In genomic region chr13:102463993-102464392, GRCm38 (mm10) we compare ENCODE assay signal across 23 mouse cellular contexts.
DNase-seq lines count a peak whose midpoint lies in the region; ATAC-seq and TF ChIP-seq lines count a peak whose summit lies in the region.
"Had no signal": no experiment of that assay in that cellular context is flagged by ENCODE, and none has a peak within 500 bp of the region (broad histone marks: within the 10 kb centered on the region; RNA-seq: fewer than 3 reads in every experiment).

No protein-coding gene starts in this region.

- no peak overlapping the region for H3K4me3 ChIP-seq in forebrain, embryonic 14.5 days (ENCODE audit: low read depth, low read length)
- no peak overlapping the region for H3K4me3 ChIP-seq in forebrain, embryonic 15.5 days
- no peak overlapping the region for H3K4me3 ChIP-seq in lung, embryonic 16.5 days (ENCODE audit: low read length)
- no peak overlapping the region for H3K4me3 ChIP-seq in lung, adult 2 months (replicated peaks; ENCODE audit: extremely low read depth, low read depth, low read length)
- H3K4me3 ChIP-seq: embryonic facial prominence, embryonic 10.5 days; embryonic facial prominence, embryonic 12.5 days; forebrain, embryonic 13.5 days had no signal

- no peaks in the 10 kb centered on the region for H3K4me1 ChIP-seq in forebrain, embryonic 14.5 days (ENCODE audit: control insufficient read depth, insufficient read depth, low read length)
- no peaks in the 10 kb centered on the region for H3K4me1 ChIP-seq in forebrain, embryonic 15.5 days
- no peaks in the 10 kb centered on the region for H3K4me1 ChIP-seq in lung, embryonic 16.5 days (replicated peaks; ENCODE audit: control insufficient read depth, insufficient read depth, low read length)
- H3K4me1 ChIP-seq in lung, adult 2 months (ENCODE audit: control insufficient read depth, insufficient read depth, low read length): no peaks in the 10 kb centered on the region
- H3K4me1 ChIP-seq: embryonic facial prominence, embryonic 10.5 days; embryonic facial prominence, embryonic 12.5 days; forebrain, embryonic 13.5 days had no signal

- no peak for TF ChIP-seq CTCF in lung, adult 2 months (IDR thresholded peaks at IDR 0.05; ENCODE audit: insufficient read depth, low read length)

- H3K27me3 ChIP-seq in forebrain, embryonic 14.5 days (replicated peaks; ENCODE audit: control insufficient read depth, insufficient read depth, low read length): no peaks in the 10 kb centered on the region
- no peaks in the 10 kb centered on the region for H3K27me3 ChIP-seq in forebrain, embryonic 15.5 days
- H3K27me3 ChIP-seq in lung, embryonic 16.5 days (ENCODE audit: control insufficient read depth, insufficient read depth, low read depth, low read length): no peaks in the 10 kb centered on the region
- H3K27me3 ChIP-seq: CH12.LX; embryonic facial prominence, embryonic 12.5 days; forebrain, embryonic 13.5 days; Patski had no signal

- peak; percentile 55; the same call in 1 of the 2 replicates for ATAC-seq in forebrain, embryonic 14.5 days
- ATAC-seq in forebrain, embryonic 15.5 days (replicated peaks): no peak
- peak; percentile 49; the same call in 1 of the 2 replicates for ATAC-seq in lung, embryonic 16.5 days (ENCODE audit: low read depth)
- ATAC-seq: activated CD4-positive, CD25-positive, alpha-beta regulatory T cell, adult 4 months; CD4-positive, CD25-positive, alpha-beta regulatory T cell, adult 4 months; forebrain, embryonic 13.5 days; forebrain, postnatal 0 days; Patski had no signal

- no peak overlapping the region for H3K27ac ChIP-seq in forebrain, embryonic 14.5 days (ENCODE audit: low read depth, low read length)
- H3K27ac ChIP-seq in forebrain, embryonic 15.5 days (replicated peaks): no peak overlapping the region
- no peak overlapping the region for H3K27ac ChIP-seq in lung, embryonic 16.5 days (ENCODE audit: low read length)
- H3K27ac ChIP-seq: embryonic facial prominence, embryonic 10.5 days; embryonic facial prominence, embryonic 12.5 days; forebrain, embryonic 13.5 days had no signal

- H3K4me2 ChIP-seq in forebrain, embryonic 14.5 days (ENCODE audit: low read length): no peak overlapping the region
- no peak overlapping the region for H3K4me2 ChIP-seq in forebrain, embryonic 15.5 days (replicated peaks)
- no peak overlapping the region for H3K4me2 ChIP-seq in lung, embryonic 16.5 days (ENCODE audit: low read depth, low read length)
- H3K4me2 ChIP-seq: embryonic facial prominence, embryonic 12.5 days; forebrain, embryonic 13.5 days had no signal

- H3K9ac ChIP-seq in forebrain, embryonic 14.5 days (ENCODE audit: low read length): no peak overlapping the region
- H3K9ac ChIP-seq in forebrain, embryonic 15.5 days (replicated peaks): no peak overlapping the region
- H3K9ac ChIP-seq in lung, embryonic 16.5 days (ENCODE audit: low read length): no peak overlapping the region
- H3K9ac ChIP-seq: embryonic facial prominence, embryonic 12.5 days; forebrain, embryonic 13.5 days; forebrain, postnatal 0 days had no signal

- H3K36me3 ChIP-seq in forebrain, embryonic 14.5 days (ENCODE audit: control insufficient read depth, insufficient read depth, low read length): no peaks in the 10 kb centered on the region
- no peaks in the 10 kb centered on the region for H3K36me3 ChIP-seq in forebrain, embryonic 15.5 days
- H3K36me3 ChIP-seq in lung, embryonic 16.5 days (ENCODE audit: control insufficient read depth, insufficient read depth, low read length): no peaks in the 10 kb centered on the region
- H3K36me3 ChIP-seq: embryonic facial prominence, embryonic 10.5 days; embryonic facial prominence, embryonic 12.5 days; G1E had no signal

- 78% methylated on average over 2 of the region's 2 CpGs for WGBS in forebrain, embryonic 14.5 days
- WGBS in forebrain, embryonic 15.5 days: 75% methylated on average over 2 of the region's 2 CpGs
- WGBS in lung, embryonic 16.5 days: 63% methylated on average over 2 of the region's 2 CpGs
- WGBS in lung, adult 2 months: 71% methylated on average over 2 of the region's 2 CpGs

- H3K9me3 ChIP-seq in forebrain, embryonic 14.5 days (replicated peaks; ENCODE audit: control insufficient read depth, low read length): no peaks in the 10 kb centered on the region
- no peaks in the 10 kb centered on the region for H3K9me3 ChIP-seq in forebrain, embryonic 15.5 days
- no peaks in the 10 kb centered on the region for H3K9me3 ChIP-seq in lung, embryonic 16.5 days (ENCODE audit: control insufficient read depth, low read length)
- H3K9me3 ChIP-seq: embryonic facial prominence, embryonic 10.5 days; embryonic facial prominence, embryonic 12.5 days; forebrain, embryonic 13.5 days; G1E had no signal

- TF ChIP-seq POLR2A in lung, adult 2 months (IDR thresholded peaks at IDR 0.05; ENCODE audit: borderline replicate concordance, extremely low read depth, low read depth, low read length): no peak

- no peak for DNase-seq in forebrain, embryonic 14.5 days (ENCODE audit: low spot score)
- no peak for DNase-seq in lung, postnatal 4 days
- peak; percentile 3 for DNase-seq in lung, postnatal 36 days
- DNase-seq in lung, adult 2 months: no peak
- DNase-seq: adrenal gland, postnatal 10 days; adrenal gland, postnatal 25 days; B cell, adult 2 months; cerebellum, adult 11-12 months; cerebellum, adult 2 months; cerebellum, adult 9-10 months; cerebellum, postnatal 10 days; cerebellum, postnatal 25 days; forebrain, postnatal 0 days had no signal
